8 mouse cellular contexts compared by ENCODE assay signal in genomic region chr9:107888267-107888850, GRCm38 (mm10). TPM values are rescaled to one million over a fixed set of nuclear protein-coding genes. Genes with fewer than 3 reads are reported as not detected.
A peak's percentile ranks its signal among the peaks of the same experiment; 100 is the strongest.
DNase-seq lines count a peak whose midpoint lies in the region; ATAC-seq and TF ChIP-seq lines count a peak whose summit lies in the region.

No protein-coding gene starts in this region.

- TF ChIP-seq EP300 in liver, embryonic 14.5 days (IDR thresholded peaks at IDR 0.05; ENCODE audit: low read depth) = no peak

- WGBS in lung, embryonic 16.5 days = under 1% methylated on average over 18 of the region's 18 CpGs
- WGBS in embryonic facial prominence, embryonic 12.5 days = under 1% methylated on average over 18 of the region's 18 CpGs
- WGBS in hindbrain, embryonic 16.5 days = under 1% methylated on average over 17 of the region's 18 CpGs
- under 1% methylated on average over 18 of the region's 18 CpGs for WGBS in liver, embryonic 14.5 days (ENCODE audit: insufficient replicate concordance)
- 1% methylated on average over 18 of the region's 18 CpGs for WGBS in stomach, embryonic 14.5 days

- no peak for TF ChIP-seq CTCF in liver, embryonic 14.5 days (IDR thresholded peaks at IDR 0.05; ENCODE audit: low read depth)

- peak; percentile 65 for ATAC-seq in lung, embryonic 16.5 days (ENCODE audit: low read depth)
- peak; percentile 30 for ATAC-seq in embryonic facial prominence, embryonic 12.5 days (ENCODE audit: insufficient number of reproducible peaks, insufficient read depth, low FRiP score, low TSS enrichment)
- peak; percentile 85 for ATAC-seq in hindbrain, embryonic 16.5 days
- peak; percentile 63 for ATAC-seq in liver, embryonic 14.5 days (ENCODE audit: insufficient read depth)
- ATAC-seq in stomach, embryonic 14.5 days (ENCODE audit: insufficient number of reproducible peaks, insufficient read depth, low FRiP score, low read depth) = peak; percentile 71

- no peak for DNase-seq in lung, postnatal 10 days
- peak; percentile 48 for DNase-seq in NIH3T3 (ENCODE audit: low read depth)
- DNase-seq in liver, embryonic 14.5 days (ENCODE audit: low read depth in 3 of 3, low spot score in 3 of 3) = no peak
- DNase-seq in ovary, adult 18-20 months (ENCODE audit: low spot score) = no peak

- no peaks in the 10 kb centered on the region for H3K36me3 ChIP-seq in lung, embryonic 16.5 days (ENCODE audit: control insufficient read depth, insufficient read depth, low read length)
- no peaks in the 10 kb centered on the region for H3K36me3 ChIP-seq in embryonic facial prominence, embryonic 12.5 days
- no peaks in the 10 kb centered on the region for H3K36me3 ChIP-seq in hindbrain, embryonic 16.5 days (ENCODE audit: control insufficient read depth, insufficient read depth, low read length)
- no peaks in the 10 kb centered on the region for H3K36me3 ChIP-seq in liver, embryonic 14.5 days (replicated peaks; ENCODE audit: control insufficient read depth, insufficient read depth, low read depth)
- no peaks in the 10 kb centered on the region for H3K36me3 ChIP-seq in stomach, embryonic 14.5 days (ENCODE audit: control insufficient read depth, insufficient read depth, low read length)

- H3K4me1 ChIP-seq in lung, embryonic 16.5 days (replicated peaks; ENCODE audit: control insufficient read depth, insufficient read depth, low read length) = peaks cover 14% of the 10 kb centered on the region
- peaks cover 7% of the 10 kb centered on the region; the same call in 1 of the 2 replicates for H3K4me1 ChIP-seq in embryonic facial prominence, embryonic 12.5 days
- peaks cover 10% of the 10 kb centered on the region for H3K4me1 ChIP-seq in hindbrain, embryonic 16.5 days (ENCODE audit: control insufficient read depth, insufficient read depth, low read depth, low read length)
- peaks cover 2 to 6% of the 10 kb centered on the region in 2 experiments; a peak in 3 of 4 replicates for H3K4me1 ChIP-seq in liver, embryonic 14.5 days (replicated peaks; ENCODE audit: control insufficient read depth in 2 of 2, insufficient read depth in 2 of 2, low read length in 1 of 2)
- no peaks in the 10 kb centered on the region for H3K4me1 ChIP-seq in stomach, embryonic 14.5 days (ENCODE audit: control insufficient read depth, insufficient read depth, low read length)

- H3K4me3 ChIP-seq in lung, embryonic 16.5 days (ENCODE audit: low read length) = peak overlapping the region; percentile 88
- peak overlapping the region; percentile 81 for H3K4me3 ChIP-seq in embryonic facial prominence, embryonic 12.5 days
- H3K4me3 ChIP-seq in hindbrain, embryonic 16.5 days (ENCODE audit: low read length) = peak overlapping the region; percentile 94
- peak overlapping the region; percentile 76 to 82 for H3K4me3 ChIP-seq in liver, embryonic 14.5 days (ENCODE audit: insufficient read depth in 1 of 2, low read depth in 2 of 2, low read length in 2 of 2)
- peak overlapping the region; percentile 76 for H3K4me3 ChIP-seq in stomach, embryonic 14.5 days (ENCODE audit: low read depth, low read length)

- peak overlapping the region; percentile 93 for H3K4me2 ChIP-seq in lung, embryonic 16.5 days (ENCODE audit: low read depth, low read length)
- peak overlapping the region; percentile 76 for H3K4me2 ChIP-seq in embryonic facial prominence, embryonic 12.5 days (replicated peaks)
- peak overlapping the region; percentile 88 for H3K4me2 ChIP-seq in hindbrain, embryonic 16.5 days (ENCODE audit: low read length)
- peak overlapping the region; percentile 93 for H3K4me2 ChIP-seq in liver, embryonic 14.5 days (ENCODE audit: low read depth)
- H3K4me2 ChIP-seq in stomach, embryonic 14.5 days (replicated peaks; ENCODE audit: low read depth, low read length) = peak overlapping the region; percentile 74

- H3K9ac ChIP-seq in lung, embryonic 16.5 days (ENCODE audit: low read length) = peak overlapping the region; percentile 88
- H3K9ac ChIP-seq in embryonic facial prominence, embryonic 12.5 days = peak overlapping the region; percentile 78
- H3K9ac ChIP-seq in hindbrain, embryonic 16.5 days (ENCODE audit: low read depth, low read length) = peak overlapping the region; percentile 88
- H3K9ac ChIP-seq in liver, embryonic 14.5 days (replicated peaks) = peak overlapping the region; percentile 86
- H3K9ac ChIP-seq in stomach, embryonic 14.5 days (replicated peaks; ENCODE audit: low read depth, low read length) = peak overlapping the region; percentile 57

- H3K27ac ChIP-seq in lung, embryonic 16.5 days (ENCODE audit: low read length) = peak overlapping the region; percentile 61
- 0 out of 2 replicates have a peak overlapping the region, but pooled peaks have one; percentile 48 for H3K27ac ChIP-seq in embryonic facial prominence, embryonic 12.5 days
- H3K27ac ChIP-seq in hindbrain, embryonic 16.5 days (ENCODE audit: low read depth, low read length) = peak overlapping the region; percentile 82
- H3K27ac ChIP-seq in liver, embryonic 14.5 days = no peak overlapping the region
- H3K27ac ChIP-seq in stomach, embryonic 14.5 days (ENCODE audit: low read length) = peak overlapping the region; percentile 56; the same call in 1 of the 2 replicates

- no peaks in the 10 kb centered on the region for H3K9me3 ChIP-seq in lung, embryonic 16.5 days (ENCODE audit: control insufficient read depth, low read length)
- H3K9me3 ChIP-seq in embryonic facial prominence, embryonic 12.5 days = no peaks in the 10 kb centered on the region
- H3K9me3 ChIP-seq in hindbrain, embryonic 16.5 days (ENCODE audit: control insufficient read depth, low read length) = no peaks in the 10 kb centered on the region
- H3K9me3 ChIP-seq in liver, embryonic 14.5 days (ENCODE audit: control insufficient read depth, low read length) = no peaks in the 10 kb centered on the region
- H3K9me3 ChIP-seq in stomach, embryonic 14.5 days (ENCODE audit: control insufficient read depth, low read depth, low read length) = no peaks in the 10 kb centered on the region

- H3K27me3 ChIP-seq in lung, embryonic 16.5 days (ENCODE audit: control insufficient read depth, insufficient read depth, low read depth, low read length) = peaks cover 3% of the 10 kb centered on the region; the same call in 1 of the 2 replicates
- no peaks in the 10 kb centered on the region for H3K27me3 ChIP-seq in embryonic facial prominence, embryonic 12.5 days
- H3K27me3 ChIP-seq in hindbrain, embryonic 16.5 days (replicated peaks; ENCODE audit: control insufficient read depth, insufficient read depth, low read length) = peaks cover 3% of the 10 kb centered on the region; the same call in 1 of the 2 replicates
- H3K27me3 ChIP-seq in liver, embryonic 14.5 days (ENCODE audit: control insufficient read depth, insufficient read depth, low read length) = no peaks in the 10 kb centered on the region; the same call in 1 of the 2 replicates
- no peaks in the 10 kb centered on the region for H3K27me3 ChIP-seq in stomach, embryonic 14.5 days (ENCODE audit: control insufficient read depth, insufficient read depth, low read length)

RNA-seq across cellular contexts. Expression of gene Mon1a, which starts 0.4 kb away (rescaled TPM):
- polyA plus RNA-seq in lung, embryonic 16.5 days (2015; fragmentation: Nextera tagmentation; extraction: Ambion mirVana) = 12.5 and 13.8 TPM in 2 replicates
- polyA plus RNA-seq in embryonic facial prominence, embryonic 12.5 days (2016; fragmentation: Nextera tagmentation; extraction: Ambion mirVana) = 11.3 and 14.1 TPM in 2 replicates
- polyA plus RNA-seq in hindbrain, embryonic 16.5 days (2015; fragmentation: Nextera tagmentation; extraction: Ambion mirVana) = 22.6 and 23.9 TPM in 2 replicates
- polyA plus RNA-seq in liver, embryonic 14.5 days (2012; rRNA removed) = 4.0 and 4.5 TPM in 2 replicates
- polyA plus RNA-seq in liver, embryonic 14.5 days (2014; fragmentation: Nextera tagmentation; extraction: Ambion mirVana) = 3.8 and 4.5 TPM in 2 replicates
- polyA plus RNA-seq in stomach, embryonic 14.5 days (2014; fragmentation: Nextera tagmentation; extraction: Ambion mirVana) = 15.2 and 20.7 TPM in 2 replicates

RNA-seq across cellular contexts. Expression of gene Rbm6, which starts 15.3 kb away (rescaled TPM):
- 70.0 and 70.2 TPM in 2 replicates for polyA plus RNA-seq in lung, embryonic 16.5 days (2015; fragmentation: Nextera tagmentation; extraction: Ambion mirVana)
- polyA plus RNA-seq in embryonic facial prominence, embryonic 12.5 days (2016; fragmentation: Nextera tagmentation; extraction: Ambion mirVana) = 103 and 110 TPM in 2 replicates
- 83.1 and 89.7 TPM in 2 replicates for polyA plus RNA-seq in hindbrain, embryonic 16.5 days (2015; fragmentation: Nextera tagmentation; extraction: Ambion mirVana)
- 14.2 and 18.9 TPM in 2 replicates for polyA plus RNA-seq in liver, embryonic 14.5 days (2012; rRNA removed)
- 19.4 and 20.9 TPM in 2 replicates for polyA plus RNA-seq in liver, embryonic 14.5 days (2014; fragmentation: Nextera tagmentation; extraction: Ambion mirVana)
- 76.5 and 83.3 TPM in 2 replicates for polyA plus RNA-seq in stomach, embryonic 14.5 days (2014; fragmentation: Nextera tagmentation; extraction: Ambion mirVana)

RNA-seq across cellular contexts. Expression of gene Mst1r, which starts 18.3 kb away (rescaled TPM):
- 3.5 and 6.0 TPM in 2 replicates for polyA plus RNA-seq in lung, embryonic 16.5 days (2015; fragmentation: Nextera tagmentation; extraction: Ambion mirVana)
- polyA plus RNA-seq in embryonic facial prominence, embryonic 12.5 days (2016; fragmentation: Nextera tagmentation; extraction: Ambion mirVana) = 2.8 and 3.6 TPM in 2 replicates
- 1.3 and 3.0 TPM in 2 replicates for polyA plus RNA-seq in hindbrain, embryonic 16.5 days (2015; fragmentation: Nextera tagmentation; extraction: Ambion mirVana)
- 1.2 and 1.7 TPM in 2 replicates for polyA plus RNA-seq in liver, embryonic 14.5 days (2012; rRNA removed)
- 0.37 TPM in 2 replicates for polyA plus RNA-seq in liver, embryonic 14.5 days (2014; fragmentation: Nextera tagmentation; extraction: Ambion mirVana)
- 3.3 and 5.1 TPM in 2 replicates for polyA plus RNA-seq in stomach, embryonic 14.5 days (2014; fragmentation: Nextera tagmentation; extraction: Ambion mirVana)

RNA-seq across cellular contexts. Expression of gene Actl11, which starts 39.9 kb away (rescaled TPM):
- polyA plus RNA-seq in lung, embryonic 16.5 days (2015; fragmentation: Nextera tagmentation; extraction: Ambion mirVana) = not detected in 2 replicates
- not detected in 2 replicates for polyA plus RNA-seq in embryonic facial prominence, embryonic 12.5 days (2016; fragmentation: Nextera tagmentation; extraction: Ambion mirVana)
- not detected in 2 replicates for polyA plus RNA-seq in hindbrain, embryonic 16.5 days (2015; fragmentation: Nextera tagmentation; extraction: Ambion mirVana)
- not detected in 2 replicates for polyA plus RNA-seq in liver, embryonic 14.5 days (2012; rRNA removed)
- polyA plus RNA-seq in liver, embryonic 14.5 days (2014; fragmentation: Nextera tagmentation; extraction: Ambion mirVana) = not detected in 2 replicates
- polyA plus RNA-seq in stomach, embryonic 14.5 days (2014; fragmentation: Nextera tagmentation; extraction: Ambion mirVana) = not detected in 2 replicates

RNA-seq across cellular contexts. Expression of gene Camkv, which starts 47.1 kb away (rescaled TPM):
- 2.0 and 2.5 TPM in 2 replicates for polyA plus RNA-seq in lung, embryonic 16.5 days (2015; fragmentation: Nextera tagmentation; extraction: Ambion mirVana)
- polyA plus RNA-seq in embryonic facial prominence, embryonic 12.5 days (2016; fragmentation: Nextera tagmentation; extraction: Ambion mirVana) = 7.0 and 7.5 TPM in 2 replicates
- polyA plus RNA-seq in hindbrain, embryonic 16.5 days (2015; fragmentation: Nextera tagmentation; extraction: Ambion mirVana) = 58.4 and 63.4 TPM in 2 replicates
- polyA plus RNA-seq in liver, embryonic 14.5 days (2012; rRNA removed) = 0.10 and 0.18 TPM in 2 replicates
- polyA plus RNA-seq in liver, embryonic 14.5 days (2014; fragmentation: Nextera tagmentation; extraction: Ambion mirVana) = not detected in 2 replicates
- 1.6 and 1.9 TPM in 2 replicates for polyA plus RNA-seq in stomach, embryonic 14.5 days (2014; fragmentation: Nextera tagmentation; extraction: Ambion mirVana)

Comparison
In these comparisons a context has a peak if more than half of its experiments do, and no peak if none do; other contexts are left out.
1. ATAC-seq: peak in every context shown above with its lines; median percentile 85 in hindbrain, embryonic 16.5 days; 71 in stomach, embryonic 14.5 days; 65 in lung, embryonic 16.5 days; 63 in liver, embryonic 14.5 days; 30 in embryonic facial prominence, embryonic 12.5 days.